Mouse (Mus musculus): ENCODE results near the gene Gm26992. TPM values are rescaled to one million over a fixed set of nuclear protein-coding genes. Genes with fewer than 3 reads are reported as not detected.

Gene Gm26992
- total RNA-seq, 2 experiments from 2014 or later: 1.2 TPM; not detected in 1

GRCm38 (mm10) chrX:103483047-103483446 is 61.2 kb downstream of the Gm26992 start:
- peak in 1 of 2 experiments; percentile 70 for DNase-seq (ENCODE audit: low spot score in 2 of 2)

- peak in 1 of 2 experiments; percentile 84 for DNase-seq (ENCODE audit: low spot score in 2 of 2)
Observed at GRCm38 (mm10) chrX:103484050-103484449, 62.2 kb downstream of the Gm26992 start.

GRCm38 (mm10) chrX:103490853-103491252 is 69.0 kb downstream of the Gm26992 start:
- DNase-seq (ENCODE audit: low spot score in 2 of 2): no peak

- DNase-seq (ENCODE audit: low spot score in 2 of 2): peak; percentile 10 to 42
Observed at GRCm38 (mm10) chrX:103492398-103493256, 70.8 kb downstream of the Gm26992 start.

- peak; percentile 62 to 86 for DNase-seq (ENCODE audit: low spot score in 2 of 2)
Observed at GRCm38 (mm10) chrX:103493351-103494173, 71.8 kb downstream of the Gm26992 start.

DNA sequence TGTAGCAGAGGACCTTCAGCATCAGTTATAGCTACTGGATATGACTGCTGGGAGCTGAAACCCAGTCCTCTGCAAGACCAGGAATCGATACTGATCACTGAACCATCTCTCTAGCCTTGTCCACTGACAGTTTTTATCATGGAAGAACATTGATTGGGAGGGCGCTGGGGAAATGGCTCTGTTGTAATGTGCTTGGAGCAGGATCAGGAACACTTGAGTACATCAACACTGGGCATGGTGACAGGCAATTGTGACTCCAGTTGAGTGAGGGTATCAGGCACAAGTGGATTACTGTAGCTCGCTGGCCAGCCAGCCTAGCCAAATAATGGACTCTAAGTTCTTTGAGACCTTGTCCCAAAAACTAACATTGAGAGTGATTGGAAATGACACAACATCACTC is 77.6 kb downstream of the Gm26992 start:
- DNase-seq (ENCODE audit: low spot score in 2 of 2): no peak

- no peak for DNase-seq (ENCODE audit: low spot score in 2 of 2)
Observed at GRCm38 (mm10) chrX:103500137-103500536, 78.3 kb downstream of the Gm26992 start.

DNA sequence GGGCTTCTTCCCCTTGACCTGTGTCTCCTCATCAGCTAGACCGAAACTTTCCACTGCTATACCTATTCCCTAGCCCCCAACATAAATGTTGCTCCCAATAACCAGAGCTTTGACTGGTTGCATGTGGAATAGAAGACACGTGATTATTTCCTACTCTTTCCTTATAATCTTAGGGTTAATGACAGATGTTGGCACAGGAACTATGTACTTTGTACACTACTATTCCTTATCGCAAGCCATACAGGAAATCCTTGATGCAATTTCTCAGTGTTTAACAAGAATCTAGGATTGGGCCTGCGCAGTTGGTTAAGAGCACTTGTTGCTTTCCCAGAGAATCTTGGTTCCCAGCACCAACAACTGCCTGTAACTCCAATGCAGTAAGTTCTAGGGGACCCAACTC is 86.4 kb downstream of the Gm26992 start:
- DNase-seq (ENCODE audit: low spot score in 2 of 2): no peak

DNA sequence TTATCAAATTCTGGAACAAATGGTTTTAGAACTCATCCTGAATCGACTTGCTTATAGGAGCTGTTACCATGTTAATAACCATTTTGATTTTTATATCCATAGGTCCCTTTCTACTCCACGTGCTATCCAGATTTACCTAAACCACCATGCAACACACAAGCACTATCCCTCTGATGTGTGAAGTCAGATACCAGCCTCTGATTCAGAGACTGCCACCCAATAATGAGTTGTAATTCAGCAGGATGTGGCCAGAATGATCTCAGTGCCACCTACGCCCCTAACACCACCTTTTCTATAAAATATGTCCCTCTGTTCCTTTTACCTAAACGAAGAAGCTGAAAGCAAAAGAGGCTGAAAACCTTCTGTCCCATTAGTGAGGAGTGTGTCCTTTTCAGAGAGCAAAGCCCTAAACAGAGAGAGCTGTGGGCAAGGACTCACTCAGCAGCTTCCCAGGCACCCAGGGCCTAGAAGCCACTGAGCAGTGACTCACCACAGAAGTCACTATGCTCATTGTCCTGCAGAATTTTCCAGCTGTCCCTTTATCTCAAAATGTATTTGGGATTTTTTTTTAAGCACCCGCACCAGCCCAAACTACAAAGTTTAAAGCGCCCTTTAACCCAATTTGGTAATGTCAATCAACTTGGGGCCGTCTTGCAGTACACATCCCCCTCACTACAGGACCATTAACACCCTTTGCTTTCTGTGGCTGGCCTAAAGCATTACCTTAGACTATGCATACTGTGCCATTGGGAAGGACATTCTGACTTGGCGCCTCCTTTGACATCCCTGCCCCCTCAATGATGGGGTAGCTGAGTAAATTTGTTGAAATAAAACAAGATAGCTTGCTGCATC is 87.6 kb downstream of the Gm26992 start:
- no peak for DNase-seq (ENCODE audit: low spot score in 2 of 2)

GRCm38 (mm10) chrX:103514782-103515181 is 93.0 kb downstream of the Gm26992 start:
- DNase-seq (ENCODE audit: low spot score in 2 of 2): no peak

DNA sequence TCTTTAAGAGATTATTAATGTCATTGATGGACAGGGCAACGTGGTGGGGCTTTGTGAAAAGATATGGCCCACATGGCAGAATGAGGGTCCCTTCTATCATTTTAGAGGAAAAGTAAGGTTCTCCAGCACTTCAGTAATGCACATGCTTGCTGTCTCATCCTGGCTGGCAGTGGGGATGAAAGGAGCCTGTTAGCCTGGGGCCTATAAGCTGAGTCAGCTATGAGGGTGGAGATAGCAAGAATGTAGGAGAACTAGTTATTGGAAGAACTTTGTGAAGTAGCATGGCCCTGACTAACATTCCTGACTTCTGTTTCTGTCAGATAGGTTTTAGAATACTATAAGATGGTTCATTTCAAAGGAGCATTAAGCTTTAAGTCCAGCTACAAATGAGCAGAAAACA is 93.5 kb downstream of the Gm26992 start:
- DNase-seq (ENCODE audit: low spot score in 2 of 2): no peak

- DNase-seq (ENCODE audit: low spot score in 2 of 2): no peak
Observed at GRCm38 (mm10) chrX:103518798-103519197, 97.0 kb downstream of the Gm26992 start.

DNA sequence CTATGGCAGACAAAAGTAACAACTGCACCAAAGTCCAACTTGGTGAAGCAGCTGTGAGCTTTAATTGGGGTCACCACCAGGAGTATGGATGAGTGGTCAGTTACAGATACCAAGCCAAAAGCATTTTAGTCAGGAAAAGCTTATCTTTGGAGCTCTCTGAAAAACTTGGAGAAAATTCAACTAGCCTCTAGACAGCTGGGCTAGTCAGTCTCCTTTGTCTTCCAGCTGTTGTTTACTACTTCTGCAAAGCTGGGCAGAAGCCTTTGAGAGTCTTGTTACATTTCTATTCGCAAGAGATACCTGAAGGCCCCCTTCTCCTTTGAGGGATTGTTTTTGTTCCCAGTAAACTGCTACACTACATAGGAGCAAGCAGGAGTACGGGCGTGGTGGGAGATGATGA is 97.7 kb downstream of the Gm26992 start:
- DNase-seq (ENCODE audit: low spot score in 2 of 2): no peak

- DNase-seq (ENCODE audit: low spot score in 2 of 2): no peak
Observed at GRCm38 (mm10) chrX:103521221-103521716, 99.5 kb downstream of the Gm26992 start.

GRCm38 (mm10) chrX:103529185-103529584 is 107.4 kb downstream of the Gm26992 start:
- peak; percentile 51 to 74 for DNase-seq (ENCODE audit: low spot score in 2 of 2)

Other genes starting within 250 kb of the Gm26992 start
- gene Nap1l2, start 235.4 kb upstream of the Gm26992 start, total RNA-seq (2021): 10 to 100 TPM; 77.3 to 78.3 TPM
- gene Cdx4, start 100.6 kb upstream of the Gm26992 start, total RNA-seq (2021): not detected
- 10 to 100 TPM; 11.9 to 12.4 TPM for gene Chic1, start 65.5 kb upstream of the Gm26992 start, total RNA-seq (2021)
- under 1 TPM in 1 of 2 experiments, not detected in 1; 0.50 TPM for gene Tsx, start 7.5 kb upstream of the Gm26992 start, total RNA-seq (2021)
- gene Zcchc13, start 208.6 kb downstream of the Gm26992 start, total RNA-seq (2021): not detected